Mouse (Mus musculus) liver, adult 10 weeks (tissue): ENCODE results near the gene Dock1. TPM values are rescaled to one million over a fixed set of nuclear protein-coding genes. Genes with fewer than 3 reads are reported as not detected.

Source experiments
- polyA plus RNA-seq: library from polyadenylated mRNA; stranded (reverse); fragments of 350-450 nt; fragmentation: Illumina TruSeq; extraction: RNeasy Lipid Tissue Mini Kit (QIAGEN cat#74804); gene quantifications from one replicate; pipeline ENCODE4 v1.2.3, GENCODE M21; 2014; ENCODE audit warnings: low read depth, low replicate concordance

Dock1 gene
- polyA plus RNA-seq, result 6.0 TPM

GRCm38 (mm10) chr7:134670312-134671002, at the start of gene Dock1:
Dock1 (plus strand) TSS chr7:134670654.

GRCm38 (mm10) chr7:134937927-134938609, 267.6 kb downstream of the Dock1 start, which contains the start of gene Fam196a:
Fam196a (minus strand) TSS chr7:134938430.

